Comparison of ENCODE assay signal across 8 mouse cellular contexts in the genomic region with DNA sequence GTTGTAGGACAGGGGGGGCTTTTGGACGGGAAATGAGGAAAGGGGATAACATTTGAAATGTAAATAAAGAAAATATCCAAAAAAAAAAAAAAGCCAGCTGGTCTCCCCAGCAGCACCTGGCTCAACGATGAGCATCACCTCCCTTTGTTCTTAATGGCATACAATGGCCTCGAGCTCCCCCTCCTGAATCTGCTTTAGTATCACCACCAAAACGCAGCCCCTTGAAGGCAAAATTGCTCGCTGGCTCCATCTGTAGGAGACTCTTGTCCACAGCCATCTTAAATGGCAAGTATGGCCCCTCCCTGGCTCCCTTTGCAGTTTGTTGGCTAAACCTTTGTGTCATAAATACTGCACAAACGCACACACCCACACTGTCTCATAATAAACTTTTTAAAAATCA. TPM values are rescaled to one million over a fixed set of nuclear protein-coding genes. Genes with fewer than 3 reads are reported as not detected.
DNase-seq lines count a peak whose midpoint lies in the region; ATAC-seq and TF ChIP-seq lines count a peak whose summit lies in the region.

No protein-coding gene starts in this region.

- no peak overlapping the region for H3K9ac ChIP-seq in liver, adult 2 months (ENCODE audit: low read depth, low read length)
- no peak overlapping the region for H3K9ac ChIP-seq in liver, embryonic 11.5 days (ENCODE audit: low read depth, low read length)

- ATAC-seq in liver, embryonic 11.5 days (replicated peaks; ENCODE audit: low FRiP score), result no peak; the same call in 1 of the 2 replicates

- no peak overlapping the region for H3K4me3 ChIP-seq in liver, adult 2 months (ENCODE audit: insufficient read depth, low read depth, low read length)
- H3K4me3 ChIP-seq in liver, embryonic 11.5 days (ENCODE audit: low read depth, low read length), result no peak overlapping the region

- H3K4me1 ChIP-seq in liver, adult 2 months (ENCODE audit: control insufficient read depth, insufficient read depth, low read length), result no peaks in the 10 kb centered on the region
- H3K4me1 ChIP-seq in liver, embryonic 11.5 days (replicated peaks; ENCODE audit: control insufficient read depth, insufficient read depth, low read length), result no peaks in the 10 kb centered on the region

- H3K36me3 ChIP-seq in liver, adult 2 months (ENCODE audit: control insufficient read depth, insufficient read depth, low read length), result no peaks in the 10 kb centered on the region
- H3K36me3 ChIP-seq in liver, embryonic 11.5 days (ENCODE audit: control insufficient read depth, insufficient read depth, low read length), result no peaks in the 10 kb centered on the region
- peaks cover 16% of the 10 kb centered on the region for H3K36me3 ChIP-seq in splenic B cell, adult 2 months (ENCODE audit: control insufficient read depth, insufficient read depth, low read length, poor library complexity, severe bottlenecking)

- no peak for TF ChIP-seq POLR2A in liver, adult 2 months (IDR thresholded peaks at IDR 0.05; ENCODE audit: extremely low read depth, insufficient read depth, low read length)

- no peak overlapping the region for H3K27ac ChIP-seq in liver, adult 2 months (replicated peaks; ENCODE audit: insufficient read depth, low read depth, low read length)
- no peak overlapping the region for H3K27ac ChIP-seq in liver, embryonic 11.5 days (ENCODE audit: low read depth, low read length)

- DNase-seq in adrenal gland, postnatal 14 days, result peak; percentile 21
- DNase-seq in adrenal gland, adult 18-20 months (ENCODE audit: low spot score in 2 of 2), result no peak
- no peak for DNase-seq in liver, adult 2 months (ENCODE audit: extremely low read depth, low read depth, low spot score)
- DNase-seq in liver, embryonic 11.5 days (ENCODE audit: low spot score), result no peak
- DNase-seq in frontal cortex, postnatal 14 days (ENCODE audit: low spot score in 2 of 2), result peak; percentile 7 to 16
- peak; percentile 26 for DNase-seq in lung, postnatal 14 days
- peak; percentile 95 for DNase-seq in splenic B cell, adult 2 months (ENCODE audit: low read depth, low spot score)
- DNase-seq in urinary bladder, postnatal 4 days (ENCODE audit: low spot score in 2 of 2), result no peak

- peak; percentile 7; the same call in 1 of the 2 replicates for TF ChIP-seq CTCF in liver, adult 2 months (IDR thresholded peaks at IDR 0.05; ENCODE audit: low read depth, low read length)

- H3K4me2 ChIP-seq in liver, embryonic 11.5 days, result no peak overlapping the region

- no peaks in the 10 kb centered on the region for H3K27me3 ChIP-seq in liver, adult 2 months (ENCODE audit: control insufficient read depth, insufficient read depth, low read length)
- no peaks in the 10 kb centered on the region for H3K27me3 ChIP-seq in liver, embryonic 11.5 days (replicated peaks; ENCODE audit: control insufficient read depth, insufficient read depth, low read length)
- no peaks in the 10 kb centered on the region for H3K27me3 ChIP-seq in splenic B cell, adult 2 months (ENCODE audit: control insufficient read depth, insufficient read depth, low read length, poor library complexity, severe bottlenecking)

- H3K9me3 ChIP-seq in liver, embryonic 11.5 days (ENCODE audit: control insufficient read depth, low read length), result no peaks in the 10 kb centered on the region

- WGBS in liver, adult 2 months, result 13% methylated on average over 6 of the region's 6 CpGs
- 16% methylated on average over 6 of the region's 6 CpGs for WGBS in liver, embryonic 11.5 days

- H3K79me2 ChIP-seq in liver, adult 2 months (ENCODE audit: control insufficient read depth, insufficient read depth, low read length), result no peaks in the 10 kb centered on the region

RNA-seq across cellular contexts. Expression of gene Cd48, which starts 17.2 kb away (rescaled TPM):
- 2.6 and 7.7 TPM in 2 replicates for total RNA-seq in adrenal gland, postnatal 14 days (2021)
- total RNA-seq in adrenal gland, adult 18-20 months (2021), result 1 to 10 TPM; 2.4 to 5.6 TPM
- total RNA-seq in liver, adult 2 months (2014; rRNA removed), result 5.3 and 5.6 TPM in 2 replicates
- polyA plus RNA-seq in liver, adult 2 months (2012; rRNA removed), result 0.96 and 2.4 TPM in 2 replicates
- 4.5 and 4.9 TPM in 2 replicates for polyA plus RNA-seq in liver, embryonic 11.5 days (2014; fragmentation: Nextera tagmentation; extraction: Ambion mirVana)

RNA-seq across cellular contexts. Expression of gene Slamf7, which starts 46.1 kb away (rescaled TPM):
- 0.74 and 2.7 TPM in 2 replicates for total RNA-seq in adrenal gland, postnatal 14 days (2021)
- total RNA-seq in adrenal gland, adult 18-20 months (2021), result 1 to 10 TPM in 1 of 2 experiments, under 1 TPM in 1; 0.66 to 3.0 TPM
- total RNA-seq in liver, adult 2 months (2014; rRNA removed), result 0.83 and 0.87 TPM in 2 replicates
- polyA plus RNA-seq in liver, adult 2 months (2012; rRNA removed), result 0.20 and 0.45 TPM in 2 replicates
- not detected in 2 replicates for polyA plus RNA-seq in liver, embryonic 11.5 days (2014; fragmentation: Nextera tagmentation; extraction: Ambion mirVana)

Comparison
In these comparisons a context has a peak if more than half of its experiments do, and no peak if none do; other contexts are left out.
1. DNase-seq: peak in adrenal gland, postnatal 14 days (single experiment), frontal cortex, postnatal 14 days (2 of 2), lung, postnatal 14 days (single experiment) and splenic B cell, adult 2 months (single experiment); none in adrenal gland, adult 18-20 months (0 of 2), liver, adult 2 months (single experiment), liver, embryonic 11.5 days (single experiment) and urinary bladder, postnatal 4 days (0 of 2).